Comparison of ENCODE assay signal across 10 mouse cellular contexts in the genomic region with DNA sequence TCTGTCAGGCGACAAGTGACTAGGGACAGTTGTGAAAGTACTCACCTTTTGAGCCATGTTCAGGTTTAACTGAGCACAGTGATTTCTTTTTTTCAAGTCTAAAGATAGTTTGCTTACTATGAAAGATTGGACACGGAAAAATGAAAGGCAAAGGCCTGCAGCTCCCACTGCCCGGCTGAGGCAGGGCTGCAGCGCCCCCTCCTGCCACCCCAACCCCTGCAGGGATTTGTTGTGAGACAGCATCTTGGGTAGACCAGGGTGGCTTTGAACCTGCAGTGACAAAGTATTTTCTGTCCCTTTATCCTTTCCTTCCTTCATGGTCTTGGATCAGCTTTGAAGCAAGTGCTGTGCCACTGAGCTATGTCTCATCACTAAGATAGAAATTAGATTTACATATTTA. TPM values are rescaled to one million over a fixed set of nuclear protein-coding genes. Genes with fewer than 3 reads are reported as not detected.
DNase-seq lines count a peak whose midpoint lies in the region; ATAC-seq and TF ChIP-seq lines count a peak whose summit lies in the region.
"Had no signal": no experiment of that assay in that cellular context is flagged by ENCODE, and none has a peak within 500 bp of the region (broad histone marks: within the 10 kb centered on the region; RNA-seq: fewer than 3 reads in every experiment).

No protein-coding gene starts in this region.

- peak; percentile 46 for TF ChIP-seq CTCF in lung, embryonic 14.5 days (IDR thresholded peaks at IDR 0.05; ENCODE audit: low read depth)
- TF ChIP-seq CTCF in ES-Bruce4 (IDR thresholded peaks at IDR 0.05; ENCODE audit: low read depth, low read length): peak; percentile 51
- TF ChIP-seq CTCF in stomach, postnatal 0 days (IDR thresholded peaks at IDR 0.05; ENCODE audit: low read depth): peak; percentile 59

- H3K9me3 ChIP-seq in lung, embryonic 14.5 days (ENCODE audit: low read depth, low read length): no peaks in the 10 kb centered on the region
- no peaks in the 10 kb centered on the region for H3K9me3 ChIP-seq in ES-Bruce4 (replicated peaks; ENCODE audit: control insufficient read depth, insufficient read depth, low read length, poor library complexity, severe bottlenecking)
- no peaks in the 10 kb centered on the region for H3K9me3 ChIP-seq in stomach, postnatal 0 days (ENCODE audit: control insufficient read depth, low read length)
- H3K9me3 ChIP-seq: forebrain, embryonic 13.5 days had no signal

- ATAC-seq in lung, embryonic 14.5 days (ENCODE audit: insufficient read depth): no peak
- ATAC-seq in stomach, postnatal 0 days (ENCODE audit: low FRiP score, low TSS enrichment): no peak
- ATAC-seq: forebrain, embryonic 13.5 days had no signal

- no peak overlapping the region for H3K9ac ChIP-seq in lung, embryonic 14.5 days
- no peak overlapping the region for H3K9ac ChIP-seq in ES-Bruce4 (ENCODE audit: low read depth, poor library complexity, severe bottlenecking)
- H3K9ac ChIP-seq in stomach, postnatal 0 days (ENCODE audit: low read length): no peak overlapping the region
- H3K9ac ChIP-seq: forebrain, embryonic 13.5 days had no signal

- H3K4me3 ChIP-seq in lung, embryonic 14.5 days (ENCODE audit: low read depth, low read length): no peak overlapping the region
- H3K4me3 ChIP-seq in ES-Bruce4 (ENCODE audit: low read depth, low read length): no peak overlapping the region
- H3K4me3 ChIP-seq in stomach, postnatal 0 days (ENCODE audit: low read depth, low read length): no peak overlapping the region
- H3K4me3 ChIP-seq: forebrain, embryonic 13.5 days had no signal

- WGBS in lung, embryonic 14.5 days: 63% methylated on average over 4 of the region's 4 CpGs
- 82% methylated on average over 4 of the region's 4 CpGs for WGBS in stomach, postnatal 0 days

- no peak for TF ChIP-seq EP300 in ES-Bruce4 (IDR thresholded peaks at IDR 0.05; ENCODE audit: insufficient read depth, low read depth, low read length)
- no peak for TF ChIP-seq EP300 in stomach, postnatal 0 days (optimal IDR thresholded peaks at IDR 0.05)

- H3K27ac ChIP-seq in lung, embryonic 14.5 days (ENCODE audit: low read depth): no peak overlapping the region
- H3K27ac ChIP-seq in ES-Bruce4 (ENCODE audit: insufficient read depth, low read length): no peak overlapping the region
- no peak overlapping the region for H3K27ac ChIP-seq in stomach, postnatal 0 days (replicated peaks)

- H3K4me1 ChIP-seq in lung, embryonic 14.5 days (ENCODE audit: insufficient read depth): peaks cover 30% of the 10 kb centered on the region
- peaks cover 31% of the 10 kb centered on the region for H3K4me1 ChIP-seq in ES-Bruce4 (ENCODE audit: control insufficient read depth, insufficient read depth, low read length)
- H3K4me1 ChIP-seq in stomach, postnatal 0 days (replicated peaks; ENCODE audit: control insufficient read depth, insufficient read depth): peaks cover 9% of the 10 kb centered on the region

- peaks cover 63% of the 10 kb centered on the region for H3K36me3 ChIP-seq in lung, embryonic 14.5 days (ENCODE audit: insufficient read depth)
- H3K36me3 ChIP-seq in ES-Bruce4 (ENCODE audit: control insufficient read depth, insufficient read depth, low read length, poor library complexity, severe bottlenecking): peaks cover 17% of the 10 kb centered on the region
- H3K36me3 ChIP-seq in stomach, postnatal 0 days (ENCODE audit: control insufficient read depth, insufficient read depth, low read length): peaks cover 9% of the 10 kb centered on the region

- peak; percentile 86 for DNase-seq in heart, adult 11 months
- no peak for DNase-seq in heart, adult 9 months (ENCODE audit: low spot score in 2 of 2)
- no peak for DNase-seq in lung, embryonic 14.5 days
- DNase-seq in lung, postnatal 25 days (ENCODE audit: low spot score): no peak
- peak; percentile 31 for DNase-seq in stomach, postnatal 0 days (ENCODE audit: low spot score)
- DNase-seq in right cerebral cortex, adult 18-20 months: no peak
- no peak for DNase-seq in layer of hippocampus, adult 11-12 months (ENCODE audit: low spot score)

- no peak overlapping the region for H3K4me2 ChIP-seq in lung, embryonic 14.5 days
- H3K4me2 ChIP-seq in stomach, postnatal 0 days (replicated peaks; ENCODE audit: low read depth): no peak overlapping the region
- H3K4me2 ChIP-seq: forebrain, embryonic 13.5 days; midbrain, embryonic 11.5 days had no signal

- TF ChIP-seq POLR2A in ES-Bruce4 (IDR thresholded peaks at IDR 0.05; ENCODE audit: insufficient read depth, low read length): no peak

- H3K27me3 ChIP-seq in lung, embryonic 14.5 days (ENCODE audit: insufficient read depth, low read length): no peaks in the 10 kb centered on the region
- H3K27me3 ChIP-seq in ES-Bruce4 (ENCODE audit: control insufficient read depth, insufficient read depth, low read length, poor library complexity, severe bottlenecking): no peaks in the 10 kb centered on the region
- no peaks in the 10 kb centered on the region for H3K27me3 ChIP-seq in stomach, postnatal 0 days (ENCODE audit: control insufficient read depth, insufficient read depth, low read length)
- H3K27me3 ChIP-seq: forebrain, embryonic 13.5 days had no signal

RNA-seq across cellular contexts. Expression of a gene that starts 24.8 kb away (rescaled TPM):
- polyA plus RNA-seq in lung, embryonic 14.5 days (2014; fragmentation: Nextera tagmentation; extraction: Ambion mirVana): 20.0 and 21.6 TPM in 2 replicates
- polyA plus RNA-seq in ES-Bruce4 (2011; ENCODE audit: insufficient read depth, insufficient read length, low read depth, missing spikeins): 37.6 and 42.4 TPM in 2 replicates
- 17.1 and 21.0 TPM in 2 replicates for polyA plus RNA-seq in stomach, postnatal 0 days (2015; fragmentation: Nextera tagmentation; extraction: Ambion mirVana)

RNA-seq across cellular contexts. Expression of a gene that starts 59.8 kb away (rescaled TPM):
- 64.5 and 71.2 TPM in 2 replicates for polyA plus RNA-seq in lung, embryonic 14.5 days (2014; fragmentation: Nextera tagmentation; extraction: Ambion mirVana)
- polyA plus RNA-seq in ES-Bruce4 (2011; ENCODE audit: insufficient read depth, insufficient read length, low read depth, missing spikeins): 118 and 141 TPM in 2 replicates
- 45.6 and 50.0 TPM in 2 replicates for polyA plus RNA-seq in stomach, postnatal 0 days (2015; fragmentation: Nextera tagmentation; extraction: Ambion mirVana)

Comparison
In these comparisons a context has a peak if more than half of its experiments do, and no peak if none do; other contexts are left out.
1. DNase-seq: peak in heart, adult 11 months (single experiment) and stomach, postnatal 0 days (single experiment); none in heart, adult 9 months (0 of 2), lung, embryonic 14.5 days (single experiment), lung, postnatal 25 days (single experiment), right cerebral cortex, adult 18-20 months (single experiment) and layer of hippocampus, adult 11-12 months (single experiment).
2. Peak in every context shown above with its lines, with median percentiles within 50 percentile points of each other: CTCF ChIP-seq.